Mouse (Mus musculus): ENCODE results near the gene Ccdc124. TPM values are rescaled to one million over a fixed set of nuclear protein-coding genes. Genes with fewer than 3 reads are reported as not detected.
"Not testable (repeated sequence)": the region's sequence is repeated elsewhere in the genome, so short reads cannot be mapped to it uniquely, and the experiment has no call there.

The Ccdc124 gene
- total RNA-seq, 1 experiment from 2014 or later: 34.0 TPM

DNA sequence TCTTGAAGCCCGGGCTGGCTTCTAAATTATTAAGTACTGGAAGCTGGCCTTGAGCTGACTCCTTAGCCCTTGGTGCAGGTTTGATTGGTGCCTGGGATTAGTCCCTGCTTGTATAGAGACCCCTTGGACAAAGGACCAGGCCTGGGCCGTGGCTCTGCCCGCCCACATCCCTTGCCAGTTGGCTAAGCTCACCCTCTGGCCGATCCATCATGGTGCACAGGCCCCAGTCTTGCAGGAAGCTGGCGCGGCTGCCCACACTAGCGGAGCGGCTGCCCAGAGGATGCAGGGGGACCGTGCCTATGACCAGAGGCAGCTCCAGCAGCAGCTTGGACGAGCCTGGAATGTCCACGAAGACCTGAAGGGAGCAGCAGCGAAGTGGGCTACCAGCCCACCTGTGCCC is 37.1 kb downstream of the Ccdc124 start:
- no peak for ATAC-seq (replicated peaks; ENCODE audit: insufficient number of reproducible peaks, low FRiP score, low TSS enrichment, poor library complexity, severe bottlenecking)

DNA sequence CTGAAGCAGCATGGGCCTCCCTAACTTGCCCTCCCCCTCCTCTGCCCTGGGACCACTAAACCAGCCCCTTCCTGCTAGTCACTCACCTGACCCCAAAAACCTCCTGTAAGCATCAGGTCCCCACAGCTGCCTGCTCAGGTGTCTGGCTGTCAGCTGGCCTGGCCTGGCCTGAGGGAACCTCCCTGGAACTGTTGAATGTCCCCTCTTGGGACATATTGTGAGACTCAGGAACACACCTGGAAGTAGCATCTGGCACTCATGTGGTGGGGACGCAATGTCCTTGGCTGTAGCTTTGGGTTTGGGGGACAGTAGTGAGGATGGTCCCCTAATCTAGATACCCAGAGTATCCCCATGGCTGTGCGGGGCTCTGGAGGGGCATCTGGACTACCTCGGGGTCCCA is 39.7 kb downstream of the Ccdc124 start:
- ATAC-seq (replicated peaks; ENCODE audit: insufficient number of reproducible peaks, low FRiP score, low TSS enrichment, poor library complexity, severe bottlenecking): no peak

DNA sequence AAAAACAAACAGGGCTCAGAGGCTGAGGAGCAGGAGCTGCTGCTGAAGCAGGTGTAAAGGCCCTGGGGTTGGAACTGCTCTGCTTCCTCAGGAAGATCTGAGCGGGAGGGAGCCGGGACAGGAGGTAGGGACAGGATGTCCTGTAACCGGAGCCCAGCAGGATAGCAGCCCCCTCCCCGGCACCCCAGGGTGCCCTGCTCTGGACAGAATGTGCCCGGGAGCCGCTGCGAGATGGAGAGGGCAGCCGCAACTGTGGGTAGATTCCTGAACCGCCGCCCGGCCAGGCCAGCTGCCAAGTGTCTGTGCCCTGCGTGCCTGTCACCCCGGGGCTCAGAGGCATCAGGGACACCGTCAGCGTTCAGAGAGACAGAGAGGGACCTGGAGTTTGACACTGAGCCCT is 40.2 kb downstream of the Ccdc124 start:
- 0 out of 2 replicates have a peak, but pooled peaks have one; percentile 1 for ATAC-seq (replicated peaks; ENCODE audit: insufficient number of reproducible peaks, low FRiP score, low TSS enrichment, poor library complexity, severe bottlenecking)

DNA sequence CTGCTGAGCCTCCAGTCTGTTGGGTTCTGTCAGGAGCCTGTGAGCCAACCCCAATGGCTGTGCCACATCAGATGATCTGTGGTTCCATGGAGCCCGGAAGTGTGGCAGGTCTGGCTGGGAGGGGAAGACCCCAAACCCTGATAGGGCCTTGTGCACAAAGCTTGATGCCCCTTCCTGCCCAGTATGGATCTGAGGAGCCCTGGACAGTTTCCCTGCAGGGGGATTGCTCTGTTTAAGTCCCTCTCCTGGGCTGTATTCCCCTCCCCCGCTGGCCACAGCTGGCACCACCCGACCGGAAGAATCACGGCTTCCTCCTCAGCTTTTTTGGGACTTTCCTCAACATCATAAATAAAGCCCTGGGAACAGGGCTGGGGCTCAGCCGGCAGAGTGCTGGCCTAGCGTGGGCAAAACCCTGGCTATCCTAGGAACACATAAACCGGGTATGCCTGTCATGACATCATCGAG is 40.7 kb downstream of the Ccdc124 start:
- peak; percentile 67 for ATAC-seq (replicated peaks; ENCODE audit: insufficient number of reproducible peaks, low FRiP score, low TSS enrichment, poor library complexity, severe bottlenecking)

DNA sequence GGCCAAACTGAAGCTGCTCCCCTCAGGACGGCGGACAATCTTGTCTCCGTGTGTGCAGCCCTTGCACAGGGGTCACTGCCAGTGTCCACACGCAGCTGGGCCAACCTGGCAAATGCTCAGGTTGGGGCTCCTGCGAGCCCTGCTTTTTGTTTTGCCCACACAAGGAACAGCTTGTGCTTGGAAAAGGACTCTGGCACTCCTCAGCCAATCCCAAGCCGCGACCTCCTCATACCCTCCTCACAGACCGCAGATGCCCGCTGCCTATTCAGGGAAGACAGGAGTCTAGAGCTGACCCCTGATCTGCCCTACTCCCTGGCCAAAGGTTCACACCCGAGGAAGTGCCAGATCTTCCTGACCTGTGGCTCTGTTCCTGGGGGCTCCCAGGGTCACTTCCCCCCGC is 41.4 kb downstream of the Ccdc124 start:
- ATAC-seq (replicated peaks; ENCODE audit: insufficient number of reproducible peaks, low FRiP score, low TSS enrichment, poor library complexity, severe bottlenecking): no peak

DNA sequence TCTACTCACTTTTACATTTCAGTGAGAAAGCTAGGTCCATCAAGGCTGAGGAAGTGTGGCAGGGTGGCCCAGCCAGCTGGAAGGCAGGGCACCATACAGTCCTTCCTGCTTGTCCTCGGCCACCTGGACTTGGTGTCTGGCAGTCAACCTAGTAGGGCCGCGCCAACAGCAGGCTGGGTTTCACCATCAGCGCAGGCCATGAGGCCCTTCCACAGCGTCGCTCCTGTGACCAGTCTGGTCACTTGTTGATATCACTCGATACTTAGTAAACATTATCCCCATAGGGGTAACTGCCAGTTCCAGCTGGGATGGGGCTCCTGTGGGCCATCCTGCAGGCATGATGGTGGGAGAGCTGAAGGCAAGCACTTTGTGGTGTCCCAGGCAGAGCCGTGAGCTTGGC is 42.2 kb downstream of the Ccdc124 start:
- no peak for ATAC-seq (replicated peaks; ENCODE audit: insufficient number of reproducible peaks, low FRiP score, low TSS enrichment, poor library complexity, severe bottlenecking)

DNA sequence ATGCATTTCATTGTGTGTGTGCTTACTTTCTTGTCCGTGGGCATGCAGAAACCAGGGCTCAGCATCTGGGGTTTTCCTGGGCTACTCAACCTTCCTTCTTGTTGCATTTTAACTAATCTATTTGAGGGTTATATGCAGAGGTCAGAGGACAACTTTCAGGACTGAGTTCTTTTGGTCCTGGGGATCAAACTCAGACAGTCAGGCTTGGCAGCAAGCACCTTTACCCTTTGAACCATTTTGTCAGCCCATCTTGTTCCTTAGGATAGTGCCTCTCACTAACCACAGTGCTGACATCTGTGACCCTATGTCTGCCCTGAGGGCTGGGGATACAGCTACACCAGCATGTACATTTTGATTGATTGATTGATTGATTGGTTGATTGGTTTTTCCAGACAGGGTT is 45.9 kb downstream of the Ccdc124 start:
- no peak for ATAC-seq (replicated peaks; ENCODE audit: insufficient number of reproducible peaks, low FRiP score, low TSS enrichment, poor library complexity, severe bottlenecking)

DNA sequence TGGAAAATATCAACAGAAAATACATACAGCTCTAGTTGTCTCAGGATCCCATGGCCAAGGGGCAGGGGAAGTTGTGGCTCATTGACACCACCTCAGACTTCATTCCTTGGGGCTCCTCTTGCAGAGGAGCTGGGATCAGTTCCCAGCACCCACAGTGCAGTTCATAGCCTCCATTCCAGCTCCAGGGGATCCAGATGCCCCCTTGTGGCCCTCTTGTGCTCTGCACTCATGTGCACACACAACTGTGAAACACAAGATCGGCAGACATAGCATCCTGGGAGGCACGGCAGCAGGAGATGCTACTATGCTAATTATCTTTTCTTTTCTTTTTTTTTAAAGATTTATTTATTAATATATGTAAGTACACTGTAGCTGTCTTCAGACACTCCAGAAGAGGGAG is 46.7 kb downstream of the Ccdc124 start:
- no peak for ATAC-seq (replicated peaks; ENCODE audit: insufficient number of reproducible peaks, low FRiP score, low TSS enrichment, poor library complexity, severe bottlenecking)

DNA sequence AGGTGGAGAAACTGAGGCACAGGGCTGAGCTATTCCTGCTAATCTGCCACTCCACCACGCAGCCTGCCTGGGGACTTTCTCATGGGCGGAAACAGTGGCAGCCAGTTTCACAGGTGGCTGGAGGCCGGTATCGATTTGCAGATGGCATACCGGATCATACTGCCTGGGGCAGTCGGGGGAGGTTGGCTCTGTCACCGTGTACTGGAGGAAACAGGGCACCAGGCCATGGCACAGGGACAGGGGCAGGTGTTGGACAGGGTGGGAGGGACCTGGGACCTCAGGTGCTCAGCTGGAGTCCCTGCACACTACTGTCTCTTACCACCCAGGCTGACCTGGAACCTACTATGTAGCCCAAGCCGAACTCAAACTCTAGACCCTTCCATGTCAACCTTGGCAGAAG is 47.9 kb downstream of the Ccdc124 start:
- ATAC-seq (replicated peaks; ENCODE audit: insufficient number of reproducible peaks, low FRiP score, low TSS enrichment, poor library complexity, severe bottlenecking): no peak

DNA sequence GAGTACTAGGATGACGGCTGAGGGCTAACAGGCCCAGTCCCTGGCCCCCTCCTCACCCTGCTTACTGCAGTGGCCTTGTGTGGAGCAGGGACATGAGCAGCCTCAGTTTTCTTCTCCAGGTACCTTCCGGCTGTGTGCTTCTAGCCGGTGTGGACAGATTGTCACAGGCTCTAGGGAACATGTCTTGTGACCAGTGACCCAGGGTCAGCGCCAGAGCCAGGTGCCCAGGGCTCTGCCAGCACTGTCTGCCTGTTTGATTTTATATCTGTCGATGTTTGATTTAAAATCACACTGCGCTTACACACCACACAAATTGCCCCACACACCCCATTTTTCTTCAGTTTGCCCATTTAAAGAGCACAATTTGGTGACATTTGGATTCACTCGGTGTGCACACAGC is 49.9 kb downstream of the Ccdc124 start:
- no peak for ATAC-seq (replicated peaks; ENCODE audit: insufficient number of reproducible peaks, low FRiP score, low TSS enrichment, poor library complexity, severe bottlenecking)

DNA sequence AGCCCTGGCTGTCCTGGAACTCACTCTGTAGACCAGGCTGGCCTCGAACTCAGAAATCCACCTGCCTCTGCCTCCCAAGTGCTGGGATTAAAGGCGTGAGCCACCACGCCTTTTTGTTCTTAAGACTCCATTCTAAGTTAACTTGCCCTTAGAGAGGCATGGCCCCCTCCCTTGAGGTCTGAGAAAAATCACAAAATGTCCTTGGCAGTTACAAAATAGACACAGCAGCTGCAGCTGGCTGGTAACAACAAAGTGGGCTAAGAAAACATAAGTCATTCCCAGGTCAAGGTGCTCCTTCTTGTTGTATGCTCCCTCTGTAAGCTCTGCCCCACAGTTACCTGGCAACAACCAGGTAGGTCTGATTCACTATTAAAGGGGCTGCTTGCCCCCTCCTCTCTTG is 51.1 kb downstream of the Ccdc124 start:
- not testable (repeated sequence) for ATAC-seq (replicated peaks; ENCODE audit: insufficient number of reproducible peaks, low FRiP score, low TSS enrichment, poor library complexity, severe bottlenecking)

DNA sequence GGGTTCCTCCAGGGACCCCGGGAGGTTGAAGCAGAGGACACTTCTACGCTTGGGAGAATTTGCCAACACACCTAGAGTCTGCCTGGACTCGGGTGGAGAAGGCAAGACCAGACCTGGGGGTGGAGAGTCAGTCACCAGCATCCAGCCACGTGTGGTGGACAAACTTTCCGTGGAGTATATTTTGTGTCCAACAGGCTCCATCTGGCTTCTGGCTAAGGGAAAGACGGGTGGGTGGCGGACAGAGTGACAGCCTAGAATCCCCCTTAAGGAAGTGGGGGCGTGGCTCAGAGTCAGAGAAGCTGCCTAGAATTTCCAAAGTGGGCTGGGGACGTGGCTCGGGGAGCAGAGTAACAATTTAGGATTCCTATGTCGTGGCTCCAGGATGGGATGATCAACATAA is 51.7 kb downstream of the Ccdc124 start:
- ATAC-seq (replicated peaks; ENCODE audit: insufficient number of reproducible peaks, low FRiP score, low TSS enrichment, poor library complexity, severe bottlenecking): no peak

DNA sequence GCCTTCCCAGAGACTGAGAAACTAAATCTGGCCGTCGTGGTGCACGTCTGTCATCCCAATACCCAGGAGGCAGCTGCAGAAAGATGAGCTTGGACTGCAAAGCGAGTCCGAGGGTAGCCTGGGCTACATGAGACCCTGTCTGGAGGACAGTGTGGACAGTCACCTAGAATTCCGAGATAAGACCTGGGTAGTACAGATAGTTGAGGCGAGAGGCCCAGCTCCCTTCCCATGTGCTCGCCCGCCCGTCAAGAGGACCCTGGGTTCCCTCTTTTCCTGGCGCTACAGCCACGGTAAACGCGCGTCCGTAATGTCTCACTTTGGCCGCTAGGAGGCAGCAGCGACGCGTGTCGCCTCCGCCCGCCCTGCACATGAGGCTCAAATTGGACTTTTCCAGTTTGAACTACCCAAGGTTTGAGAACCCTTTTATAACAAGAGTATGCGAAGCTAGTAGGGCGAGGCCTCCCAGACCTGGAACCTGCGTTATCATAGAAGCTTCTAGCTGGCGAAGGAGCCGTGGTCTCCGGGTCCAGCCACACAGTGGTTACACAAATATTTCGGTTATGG is 52.3 kb downstream of the Ccdc124 start:
- ATAC-seq (replicated peaks; ENCODE audit: insufficient number of reproducible peaks, low FRiP score, low TSS enrichment, poor library complexity, severe bottlenecking): peak; percentile 87

DNA sequence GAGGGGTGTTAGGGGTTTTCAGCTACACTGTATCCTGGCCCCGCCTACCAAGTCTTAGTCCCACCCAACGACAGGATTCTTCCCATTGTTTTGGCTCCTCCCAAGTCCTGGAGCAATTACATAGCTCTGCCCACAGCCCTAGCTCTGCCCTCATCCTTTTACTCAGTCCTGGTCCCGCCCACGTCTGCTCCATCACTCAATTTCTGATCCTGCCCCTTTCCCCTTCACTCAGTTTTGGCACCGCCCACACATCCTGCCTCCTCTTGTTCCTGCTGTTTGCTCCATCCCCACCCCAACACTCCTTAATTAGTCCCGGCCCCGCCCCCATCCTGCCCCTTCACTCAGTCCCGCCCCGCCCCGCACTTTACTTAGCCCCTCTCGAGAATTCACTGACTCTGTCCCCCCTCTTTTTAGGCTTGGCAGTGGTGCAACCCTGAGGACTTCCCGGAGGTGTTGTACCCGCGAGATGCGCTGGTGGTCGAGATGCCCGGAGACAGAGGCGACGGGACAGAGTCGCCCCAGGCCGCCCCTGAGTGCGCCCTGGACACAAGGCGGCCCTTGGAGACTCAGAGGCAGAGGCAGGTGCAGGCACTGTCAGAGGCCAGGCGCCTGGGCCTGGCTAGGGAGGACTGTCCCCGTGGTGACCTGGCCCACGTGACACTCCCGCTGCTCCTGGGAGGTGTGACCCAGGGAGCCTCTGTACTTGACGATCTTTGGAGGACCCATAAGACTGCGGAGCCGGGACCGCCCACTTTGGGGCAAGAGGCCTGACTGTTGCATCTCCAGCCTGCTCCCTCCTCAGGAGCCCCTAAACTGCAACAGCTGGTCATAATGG is 53.4 kb downstream of the Ccdc124 start:
- no peak for ATAC-seq (replicated peaks; ENCODE audit: insufficient number of reproducible peaks, low FRiP score, low TSS enrichment, poor library complexity, severe bottlenecking)

Other genes starting within 250 kb of the Ccdc124 start
- gene Gdf15, start 241.5 kb downstream of the Ccdc124 start, total RNA-seq (2017): 0.19 to 3.8 TPM in 2 of 3 replicates, not detected in the other
- gene Pgpep1, start 213.5 kb downstream of the Ccdc124 start, total RNA-seq (2017): 2.3 to 4.9 TPM (median 3.3 TPM) in 3 replicates
- 69.1 to 93.3 TPM (median 80.9 TPM) in 3 replicates for gene Lsm4, start 200.7 kb downstream of the Ccdc124 start, total RNA-seq (2017)
- 131 to 182 TPM (median 168 TPM) in 3 replicates for gene Jund, start 175.0 kb downstream of the Ccdc124 start, total RNA-seq (2017)
- gene Iqcn, start 170.5 kb downstream of the Ccdc124 start, total RNA-seq (2017): 0.67 to 0.78 TPM in 2 of 3 replicates, not detected in the other
- gene Gm3336, start 155.4 kb downstream of the Ccdc124 start, total RNA-seq (2017): not detected in 3 replicates
- 0.10 to 0.19 TPM in 2 of 3 replicates, not detected in the other for gene Pde4c, start 150.2 kb downstream of the Ccdc124 start, total RNA-seq (2017)
- gene Rab3a, start 119.3 kb downstream of the Ccdc124 start, total RNA-seq (2017): 0.85 to 5.4 TPM (median 2.5 TPM) in 3 replicates
- gene Mpv17l2, start 113.0 kb downstream of the Ccdc124 start, total RNA-seq (2017): 2.0 to 11.3 TPM (median 4.8 TPM) in 3 replicates
- 5.5 to 12.7 TPM (median 10.3 TPM) in 3 replicates for gene Pik3r2, start 97.2 kb downstream of the Ccdc124 start, total RNA-seq (2017)
- 9.6 to 28.2 TPM (median 11.6 TPM) in 3 replicates for gene Mast3, start 68.9 kb downstream of the Ccdc124 start, total RNA-seq (2017)
- 2.7 to 11.0 TPM (median 7.9 TPM) in 3 replicates for gene Il12rb1, start 65.5 kb downstream of the Ccdc124 start, total RNA-seq (2017)
- gene Arrdc2, start 34.2 kb downstream of the Ccdc124 start, total RNA-seq (2017): 24.6 to 27.9 TPM (median 26.7 TPM) in 3 replicates
- gene Kcnn1, start 10.7 kb downstream of the Ccdc124 start, total RNA-seq (2017): not detected in 3 replicates
- gene Slc5a5, start 18.8 kb upstream of the Ccdc124 start, total RNA-seq (2017): not detected in 3 replicates
- 1,371 to 1,607 TPM (median 1,447 TPM) in 3 replicates for gene Rpl18a, start 23.5 kb upstream of the Ccdc124 start, total RNA-seq (2017)
- gene Map1s, start 32.0 kb upstream of the Ccdc124 start, total RNA-seq (2017): 13.9 to 21.9 TPM (median 17.2 TPM) in 3 replicates